8 mouse cellular contexts compared by ENCODE assay signal in genomic region chr7:25250141-25250972, GRCm38 (mm10). TPM values are rescaled to one million over a fixed set of nuclear protein-coding genes. Genes with fewer than 3 reads are reported as not detected.
DNase-seq lines count a peak whose midpoint lies in the region; ATAC-seq and TF ChIP-seq lines count a peak whose summit lies in the region.

Erf (minus strand) TSS chr7:25250761.

- 1% methylated on average over 74 of the region's 81 CpGs for WGBS in forebrain, embryonic 15.5 days
- WGBS in liver, postnatal 0 days (ENCODE audit: insufficient replicate concordance) = under 1% methylated on average over 64 of the region's 81 CpGs
- WGBS in neural tube, embryonic 13.5 days = under 1% methylated on average over 70 of the region's 81 CpGs

- H3K9me3 ChIP-seq in ES-Bruce4 (replicated peaks; ENCODE audit: control insufficient read depth, insufficient read depth, low read length, poor library complexity, severe bottlenecking) = no peaks in the 10 kb centered on the region
- no peaks in the 10 kb centered on the region for H3K9me3 ChIP-seq in forebrain, embryonic 15.5 days
- no peaks in the 10 kb centered on the region for H3K9me3 ChIP-seq in liver, postnatal 0 days (ENCODE audit: low read length)
- H3K9me3 ChIP-seq in neural tube, embryonic 13.5 days = no peaks in the 10 kb centered on the region

- H3K4me3 ChIP-seq in ES-Bruce4 (ENCODE audit: low read depth, low read length) = peak within 1 kb of the TSS; percentile 79
- H3K4me3 ChIP-seq in forebrain, embryonic 15.5 days = peak within 1 kb of the TSS; percentile 73
- peak within 1 kb of the TSS; percentile 74 for H3K4me3 ChIP-seq in liver, postnatal 0 days (ENCODE audit: low read depth, low read length)
- H3K4me3 ChIP-seq in neural tube, embryonic 13.5 days = peak within 1 kb of the TSS; percentile 78
- H3K4me3 ChIP-seq in testis, adult 2 months (ENCODE audit: control insufficient read depth, low read depth, low read length) = peak within 1 kb of the TSS; percentile 96

- peak within 1 kb of the TSS; percentile 76 for H3K27ac ChIP-seq in ES-Bruce4 (ENCODE audit: insufficient read depth, low read length)
- H3K27ac ChIP-seq in forebrain, embryonic 15.5 days (replicated peaks) = peak within 1 kb of the TSS; percentile 96
- peak within 1 kb of the TSS; percentile 97 for H3K27ac ChIP-seq in liver, postnatal 0 days (ENCODE audit: low read depth)
- H3K27ac ChIP-seq in neural tube, embryonic 13.5 days (replicated peaks) = peak within 1 kb of the TSS; percentile 92
- H3K27ac ChIP-seq in testis, adult 2 months (ENCODE audit: control insufficient read depth, insufficient read depth, low read depth, low read length) = peak within 1 kb of the TSS; percentile 77

- peaks cover 9% of the 10 kb centered on the region for H3K36me3 ChIP-seq in ES-Bruce4 (ENCODE audit: control insufficient read depth, insufficient read depth, low read length, poor library complexity, severe bottlenecking)
- H3K36me3 ChIP-seq in forebrain, embryonic 15.5 days = no peaks in the 10 kb centered on the region
- peaks cover 9% of the 10 kb centered on the region; the same call in 1 of the 2 replicates for H3K36me3 ChIP-seq in liver, postnatal 0 days (replicated peaks; ENCODE audit: insufficient read depth, low read length)
- no peaks in the 10 kb centered on the region for H3K36me3 ChIP-seq in neural tube, embryonic 13.5 days
- no peaks in the 10 kb centered on the region for H3K36me3 ChIP-seq in testis, adult 2 months (ENCODE audit: control insufficient read depth, insufficient read depth, low read length)

- intact Hi-C loops in heart, postnatal 14 days (cut with DNase I) = no loop called here

- H3K27me3 ChIP-seq in ES-Bruce4 (ENCODE audit: control insufficient read depth, insufficient read depth, low read length, poor library complexity, severe bottlenecking) = no peaks in the 10 kb centered on the region
- H3K27me3 ChIP-seq in forebrain, embryonic 15.5 days = no peaks in the 10 kb centered on the region
- H3K27me3 ChIP-seq in liver, postnatal 0 days (ENCODE audit: insufficient read depth, low read length) = no peaks in the 10 kb centered on the region
- no peaks in the 10 kb centered on the region for H3K27me3 ChIP-seq in neural tube, embryonic 13.5 days
- no peaks in the 10 kb centered on the region for H3K27me3 ChIP-seq in testis, adult 2 months (ENCODE audit: control insufficient read depth, insufficient read depth, low read length)

- peak; percentile 70 for ATAC-seq in forebrain, embryonic 15.5 days (replicated peaks)
- peak; percentile 85 for ATAC-seq in liver, postnatal 0 days
- ATAC-seq in neural tube, embryonic 13.5 days (ENCODE audit: low read depth) = peak; percentile 76

- peak within 1 kb of the TSS; percentile 95 for H3K4me2 ChIP-seq in forebrain, embryonic 15.5 days (replicated peaks)
- peak within 1 kb of the TSS; percentile 88 for H3K4me2 ChIP-seq in liver, postnatal 0 days (ENCODE audit: low read depth, low read length)
- peak within 1 kb of the TSS; percentile 99 for H3K4me2 ChIP-seq in neural tube, embryonic 13.5 days

- no peak for TF ChIP-seq EP300 in ES-Bruce4 (IDR thresholded peaks at IDR 0.05; ENCODE audit: insufficient read depth, low read depth, low read length)
- TF ChIP-seq EP300 in liver, postnatal 0 days (IDR thresholded peaks at IDR 0.05; ENCODE audit: low read depth) = no peak

- peaks cover 2% of the 10 kb centered on the region for H3K4me1 ChIP-seq in ES-Bruce4 (ENCODE audit: control insufficient read depth, insufficient read depth, low read length)
- peaks cover 55% of the 10 kb centered on the region for H3K4me1 ChIP-seq in forebrain, embryonic 15.5 days
- H3K4me1 ChIP-seq in liver, postnatal 0 days (ENCODE audit: insufficient read depth) = peaks cover 41% of the 10 kb centered on the region
- H3K4me1 ChIP-seq in neural tube, embryonic 13.5 days (replicated peaks) = peaks cover 61% of the 10 kb centered on the region
- H3K4me1 ChIP-seq in testis, adult 2 months (ENCODE audit: control insufficient read depth, insufficient read depth, low read length) = peaks cover 29% of the 10 kb centered on the region

- TF ChIP-seq CTCF in ES-Bruce4 (IDR thresholded peaks at IDR 0.05; ENCODE audit: low read depth, low read length) = no peak
- no peak for TF ChIP-seq CTCF in liver, postnatal 0 days (IDR thresholded peaks at IDR 0.05; ENCODE audit: low read depth)
- TF ChIP-seq CTCF in testis, adult 2 months (IDR thresholded peaks at IDR 0.05; ENCODE audit: control insufficient read depth, insufficient read depth, insufficient replicate concordance, low read depth, low read length) = no peak

- no peak for TF ChIP-seq POLR2A in ES-Bruce4 (IDR thresholded peaks at IDR 0.05; ENCODE audit: insufficient read depth, low read length)
- TF ChIP-seq POLR2A in testis, adult 2 months (IDR thresholded peaks at IDR 0.05; ENCODE audit: control insufficient read depth, low read depth, low read length) = peak; percentile 51

- peak within 1 kb of the TSS; percentile 99 for H3K9ac ChIP-seq in ES-Bruce4 (ENCODE audit: low read depth, poor library complexity, severe bottlenecking)
- H3K9ac ChIP-seq in forebrain, embryonic 15.5 days (replicated peaks) = peak within 1 kb of the TSS; percentile 60
- H3K9ac ChIP-seq in liver, postnatal 0 days (replicated peaks) = peak within 1 kb of the TSS; percentile 91
- peak within 1 kb of the TSS; percentile 84 for H3K9ac ChIP-seq in neural tube, embryonic 13.5 days

- DNase-seq in cerebellum, adult 11-12 months = peak; percentile 91
- DNase-seq in heart, postnatal 14 days = peak; percentile 97 to 99
- peak; percentile 98 for DNase-seq in layer of hippocampus, adult 11-12 months (ENCODE audit: low spot score)
- DNase-seq in liver, postnatal 0 days = peak; percentile 97

RNA-seq across cellular contexts. Expression of gene Erf, which starts in this region (rescaled TPM):
- 61.8 and 63.8 TPM in 2 replicates for polyA plus RNA-seq in ES-Bruce4 (2011; ENCODE audit: insufficient read depth, insufficient read length, low read depth, missing spikeins)
- polyA plus RNA-seq in forebrain, embryonic 15.5 days (2015; fragmentation: Nextera tagmentation; extraction: Ambion mirVana) = 4.8 and 5.5 TPM in 2 replicates
- 10 to 100 TPM; 32.8 to 33.2 TPM for total RNA-seq in heart, postnatal 14 days (2021)
- 4.6 and 5.2 TPM in 2 replicates for polyA plus RNA-seq in liver, postnatal 0 days (2015; fragmentation: Nextera tagmentation; extraction: Ambion mirVana)
- polyA plus RNA-seq in neural tube, embryonic 13.5 days (2015; fragmentation: Nextera tagmentation; extraction: Ambion mirVana) = 4.9 and 8.0 TPM in 2 replicates
- polyA plus RNA-seq in testis, adult 2 months (2012; rRNA removed) = 40.4 and 44.1 TPM in 2 replicates

Comparison
In these comparisons a context has a peak if more than half of its experiments do, and no peak if none do; other contexts are left out.
1. Peak in every context shown above with its lines: DNase-seq, ATAC-seq, H3K4me3 ChIP-seq and H3K27ac ChIP-seq.